Mouse (Mus musculus) erythroblast, embryonic 14.5 days (primary cell): ENCODE measurements around the gene 6430531B16Rik. TPM values are rescaled to one million over a fixed set of nuclear protein-coding genes. Genes with fewer than 3 reads are reported as not detected.

Experiments used
- H3K27me3 ChIP-seq: 2 replicates; pipeline ENCODE4 v1.6.1; 2012; ENCODE audit warnings: inconsistent platforms; ENCODE audit not compliant: control insufficient read depth
- H3K36me3 ChIP-seq: 2 replicates; pipeline ENCODE4 v1.6.1; 2012; ENCODE audit warnings: mild to moderate bottlenecking, inconsistent platforms; ENCODE audit not compliant: control insufficient read depth
- H3K4me1 ChIP-seq: 2 replicates; pipeline ENCODE4 v1.6.1; 2012; ENCODE audit warnings: inconsistent platforms; ENCODE audit not compliant: control insufficient read depth
- H3K4me3 ChIP-seq: replicated peaks from 2 replicates; pipeline ENCODE3; 2012; ENCODE audit warnings: moderate library complexity, mild to moderate bottlenecking, inconsistent platforms
- H3K9me3 ChIP-seq: 2 replicates; pipeline ENCODE4 v1.6.1; 2012; ENCODE audit warnings: low read length, inconsistent platforms, mixed read lengths; ENCODE audit not compliant: control insufficient read depth
- GATA1 ChIP-seq: IDR thresholded peaks from 2 replicates; pipeline ENCODE4 v1.6.1; 2012; ENCODE audit warnings: low read length, inconsistent platforms, mixed read lengths
- TAL1 ChIP-seq: IDR thresholded peaks from 3 replicates; pipeline ENCODE4 v1.6.1; 2012; ENCODE audit warnings: low read length, inconsistent platforms, mixed read lengths
- polyA plus RNA-seq: library from polyadenylated mRNA; stranded (reverse); fragments of >175 nt; gene quantifications from 2 replicates; pipeline ENCODE4 v1.2.3, GENCODE M21; 2012

Gene 6430531B16Rik
- polyA plus RNA-seq, 1 experiment: not detected

DNA sequence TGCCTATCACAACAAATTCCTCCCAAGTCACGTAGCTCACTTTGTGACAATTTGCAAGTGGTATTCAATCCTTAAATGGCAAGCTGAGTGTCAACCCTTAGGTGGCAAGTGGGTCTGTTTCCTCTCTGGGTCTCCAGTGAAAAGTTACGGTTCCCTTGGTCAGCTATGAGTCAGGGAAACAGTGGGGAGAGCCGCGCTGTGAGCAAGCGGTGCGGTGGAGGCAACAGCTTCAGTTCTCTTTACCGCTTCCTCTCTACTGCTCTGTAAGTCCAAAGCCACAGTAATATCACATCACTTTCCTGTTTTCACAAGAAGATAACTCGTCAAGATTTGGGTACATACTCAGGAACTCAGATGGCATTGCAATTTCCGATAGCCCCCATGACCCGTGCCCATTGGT, 4.2 kb downstream of the 6430531B16Rik start:
- Histone ChIP-seq H3K36me3 (no peaks in the 10 kb centered on the region), H3K9me3 (no peaks in the 10 kb centered on the region), H3K27me3 (no peaks in the 10 kb centered on the region; the same call in 1 of the 2 replicates), H3K4me3 (no peak overlapping the region), H3K4me1 (peaks cover 13% of the 10 kb centered on the region)
- TF ChIP-seq GATA1 (no peak), TAL1 (no peak)

DNA sequence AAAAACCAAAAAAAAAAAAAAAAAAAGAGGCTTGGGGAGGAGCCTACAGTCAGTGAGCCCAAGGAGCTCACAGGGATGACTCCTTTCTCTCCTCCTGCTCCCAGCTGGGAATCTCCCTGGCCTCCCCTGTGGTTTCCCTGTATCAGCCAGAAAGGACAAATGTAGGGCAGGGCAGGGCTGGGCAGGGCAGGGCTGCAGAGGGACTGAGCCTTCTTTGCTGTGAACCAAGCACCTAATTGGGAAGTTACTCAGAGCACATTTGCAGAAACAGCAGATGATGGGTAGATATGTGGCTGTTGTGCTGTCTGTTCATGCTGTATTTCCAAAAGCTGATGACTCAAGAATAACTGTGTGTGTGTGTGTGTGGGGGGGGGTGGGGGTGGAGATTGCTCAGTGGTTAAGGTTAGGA, 5.6 kb downstream of the 6430531B16Rik start:
- Histone ChIP-seq H3K36me3 (no peaks in the 10 kb centered on the region), H3K4me1 (peaks cover 1% of the 10 kb centered on the region; the same call in 1 of the 2 replicates), H3K27me3 (no peaks in the 10 kb centered on the region; the same call in 1 of the 2 replicates), H3K9me3 (no peaks in the 10 kb centered on the region), H3K4me3 (no peak overlapping the region)
- TF ChIP-seq GATA1 (no peak), TAL1 (no peak)

DNA sequence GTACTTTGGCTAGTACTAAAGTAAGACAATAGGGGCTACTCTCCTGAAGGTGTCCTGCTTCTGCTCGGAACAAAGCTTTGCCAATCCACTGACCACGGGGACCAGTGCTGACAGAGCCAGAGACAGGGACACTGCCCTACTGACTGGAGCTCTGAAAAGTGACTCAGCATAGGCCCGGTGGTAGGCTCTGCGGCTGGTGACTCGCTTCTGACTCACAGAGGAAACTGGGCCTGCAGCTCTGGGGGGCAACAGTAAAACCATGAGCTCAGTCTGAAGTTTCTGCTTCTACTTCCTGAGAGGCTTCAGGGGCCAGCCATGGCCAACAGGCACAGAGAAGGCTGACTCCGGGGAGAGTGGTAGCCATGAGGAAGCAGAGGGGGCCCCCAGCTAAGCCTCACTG, 7.1 kb downstream of the 6430531B16Rik start:
- no peaks in the 10 kb centered on the region for H3K27me3 ChIP-seq
- H3K4me1 ChIP-seq: no peaks in the 10 kb centered on the region
- H3K36me3 ChIP-seq: no peaks in the 10 kb centered on the region
- TF ChIP-seq GATA1 (no peak), TAL1 (no peak)
- H3K9me3 ChIP-seq: no peaks in the 10 kb centered on the region
- H3K4me3 ChIP-seq: no peak overlapping the region

DNA sequence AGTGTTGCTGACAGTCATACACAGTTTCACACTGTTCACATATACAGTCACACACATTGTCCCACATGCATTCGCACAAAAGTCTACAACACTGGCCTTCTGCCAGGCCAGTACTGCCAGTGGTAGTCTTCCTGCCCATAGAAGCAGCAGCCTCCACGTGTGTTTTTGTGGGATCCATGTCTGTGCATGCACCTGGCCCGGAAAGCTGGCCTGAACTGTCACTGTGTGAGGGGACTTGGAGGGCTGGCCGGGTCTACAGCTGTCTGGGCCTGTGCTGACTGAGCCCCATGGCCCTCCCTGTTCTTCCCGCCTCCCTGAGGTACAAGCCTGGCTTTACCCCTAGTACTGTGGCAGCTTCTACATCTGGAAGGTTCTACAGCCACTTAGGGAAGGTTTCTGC, 7.6 kb downstream of the 6430531B16Rik start:
- no peaks in the 10 kb centered on the region for H3K4me1 ChIP-seq
- no peak for TF ChIP-seq GATA1
- TF ChIP-seq TAL1: no peak
- no peaks in the 10 kb centered on the region for H3K9me3 ChIP-seq
- H3K27me3 ChIP-seq: no peaks in the 10 kb centered on the region
- no peak overlapping the region for H3K4me3 ChIP-seq
- no peaks in the 10 kb centered on the region for H3K36me3 ChIP-seq

DNA sequence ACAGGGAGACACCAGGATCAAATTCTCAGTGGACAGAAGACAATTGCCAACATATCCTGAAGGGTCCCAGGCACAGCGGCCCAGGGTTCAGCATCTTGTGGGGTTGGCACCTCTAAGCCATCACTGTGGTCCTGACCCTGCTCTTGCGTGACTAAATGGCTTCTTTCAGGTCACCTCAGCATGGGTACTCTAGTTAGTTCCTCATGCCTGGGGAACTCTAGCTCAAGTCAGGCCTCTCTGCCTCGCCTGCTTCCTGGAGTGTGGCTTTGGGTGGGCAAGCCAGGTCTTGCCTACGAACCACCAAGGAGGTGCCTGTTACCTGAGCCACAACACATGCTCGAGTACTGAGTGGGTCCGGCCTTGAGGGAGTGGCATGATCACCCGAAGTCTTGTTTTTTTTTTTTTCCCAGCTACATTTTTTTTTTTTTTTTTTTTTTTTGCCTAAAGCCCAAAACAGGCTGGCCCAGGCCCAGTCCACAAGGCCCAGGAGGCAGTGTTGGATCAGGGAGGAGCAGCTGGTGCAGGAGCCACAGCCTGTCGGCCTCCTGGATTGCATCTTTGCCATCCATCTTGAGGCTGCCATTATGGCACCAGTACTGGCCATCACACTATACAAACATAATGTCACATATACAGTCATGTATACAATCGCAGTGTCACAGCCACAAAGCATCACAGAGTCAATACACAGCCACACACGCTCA, 8.2 kb downstream of the 6430531B16Rik start:
- no peak for TF ChIP-seq GATA1
- TF ChIP-seq TAL1: no peak
- Histone ChIP-seq H3K4me3 (no peak overlapping the region), H3K36me3 (no peaks in the 10 kb centered on the region), H3K9me3 (no peaks in the 10 kb centered on the region), H3K27me3 (no peaks in the 10 kb centered on the region), H3K4me1 (no peaks in the 10 kb centered on the region)

DNA sequence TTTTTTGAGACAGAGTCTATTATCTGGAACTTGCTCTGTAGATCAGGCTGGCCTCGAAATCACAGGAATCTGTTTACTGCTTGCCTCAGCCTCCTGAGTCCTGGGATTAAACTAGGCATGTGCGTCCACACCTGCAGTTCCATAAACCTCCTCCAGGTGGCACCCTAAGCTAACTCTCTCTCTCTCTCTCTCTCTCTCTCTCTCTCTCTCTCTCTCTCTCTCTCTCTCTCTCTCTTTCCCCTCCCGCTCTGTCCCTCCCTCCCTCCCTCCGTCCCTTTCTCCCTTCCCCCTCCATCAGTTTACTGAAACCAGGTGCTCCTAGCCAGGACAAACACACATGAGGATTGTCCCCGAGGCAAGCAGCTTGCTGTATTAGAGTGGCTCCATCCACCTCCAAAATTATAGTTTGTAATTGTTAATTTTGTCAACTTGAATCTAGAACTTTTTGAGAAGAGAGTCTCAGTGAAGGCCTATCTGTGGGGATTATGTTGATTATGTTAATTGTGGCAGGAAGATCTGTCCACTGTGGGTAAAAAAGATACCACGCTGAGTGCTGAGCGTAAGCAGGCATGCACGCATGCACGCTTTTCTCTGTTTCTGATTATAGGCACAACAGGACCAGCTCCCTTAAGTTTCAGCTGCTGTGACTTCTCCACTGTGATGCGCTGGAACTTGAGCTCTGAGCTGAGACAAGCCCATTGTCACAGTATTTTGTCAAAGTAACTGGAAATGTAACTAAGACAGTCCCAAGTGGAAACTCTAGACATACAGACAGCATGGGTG, 9.0 kb downstream of the 6430531B16Rik start:
- Histone ChIP-seq H3K4me3 (no peak overlapping the region), H3K9me3 (no peaks in the 10 kb centered on the region), H3K27me3 (no peaks in the 10 kb centered on the region), H3K36me3 (no peaks in the 10 kb centered on the region), H3K4me1 (no peaks in the 10 kb centered on the region)
- TF ChIP-seq TAL1 (no peak), GATA1 (no peak)

DNA sequence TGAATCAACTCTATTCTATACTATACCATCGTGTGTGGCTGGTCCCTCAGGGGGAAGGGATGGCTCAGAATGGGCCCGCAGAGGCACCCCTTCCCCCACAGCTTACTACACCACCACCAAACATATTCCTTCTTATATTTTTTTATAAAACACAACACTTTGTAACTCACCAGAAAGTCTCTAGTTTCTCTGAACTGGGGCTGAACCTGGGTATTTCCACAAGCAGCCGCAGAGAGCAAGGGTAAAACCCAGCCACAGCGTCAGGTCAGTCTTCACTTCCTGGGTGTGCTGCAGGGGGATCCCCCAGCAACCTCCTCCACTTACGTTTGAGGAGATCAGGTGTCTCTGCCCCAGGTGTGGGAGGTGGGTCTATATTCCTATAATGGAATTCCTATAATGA, 10.1 kb downstream of the 6430531B16Rik start:
- Histone ChIP-seq H3K4me3 (no peak overlapping the region), H3K36me3 (no peaks in the 10 kb centered on the region), H3K27me3 (no peaks in the 10 kb centered on the region), H3K4me1 (no peaks in the 10 kb centered on the region), H3K9me3 (no peaks in the 10 kb centered on the region)
- no peak for TF ChIP-seq GATA1
- TF ChIP-seq TAL1: no peak

DNA sequence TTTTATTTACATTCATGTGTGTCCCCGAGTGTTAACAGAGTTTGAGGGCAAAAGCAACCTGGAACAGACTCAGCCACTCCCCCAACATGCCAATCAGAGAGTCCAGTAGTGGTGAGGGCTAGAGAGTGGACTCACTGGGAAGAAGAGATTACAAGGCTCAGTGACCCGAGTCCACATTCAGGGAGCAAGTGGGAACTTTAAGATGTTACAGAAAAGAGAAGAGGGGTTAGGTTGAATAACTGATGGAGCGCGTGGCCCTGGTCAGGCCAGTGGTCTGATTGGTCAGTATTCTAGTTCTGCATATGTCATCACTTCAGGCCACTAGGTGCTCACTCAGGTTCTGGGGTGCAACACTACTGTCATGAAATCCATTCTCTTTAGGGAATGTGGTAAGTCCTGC, 11.4 kb downstream of the 6430531B16Rik start:
- Histone ChIP-seq H3K27me3 (no peaks in the 10 kb centered on the region), H3K4me1 (no peaks in the 10 kb centered on the region), H3K9me3 (no peaks in the 10 kb centered on the region), H3K36me3 (no peaks in the 10 kb centered on the region), H3K4me3 (no peak overlapping the region)
- no peak for TF ChIP-seq TAL1
- TF ChIP-seq GATA1: no peak

DNA sequence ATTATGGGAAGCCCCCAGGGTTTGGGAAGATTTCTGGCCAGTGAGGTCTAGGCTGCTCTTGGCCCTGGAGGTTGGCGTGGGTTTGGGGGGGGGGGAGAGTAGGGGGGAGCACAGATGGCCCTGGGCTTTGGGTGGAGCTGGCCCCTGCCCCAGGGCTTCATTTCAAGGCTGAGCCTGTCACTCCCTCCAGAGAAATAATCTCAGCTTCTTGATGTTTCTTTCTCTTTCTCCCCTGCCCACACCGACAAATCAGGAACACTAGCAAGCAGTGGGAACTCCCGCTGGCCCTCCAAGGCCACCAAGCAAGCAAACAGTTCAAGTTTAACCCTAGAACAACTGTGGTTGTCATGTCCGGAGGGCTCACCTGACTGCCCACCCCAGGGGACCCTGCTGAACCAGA, 14.7 kb downstream of the 6430531B16Rik start:
- no peak for TF ChIP-seq TAL1
- no peak for TF ChIP-seq GATA1
- no peaks in the 10 kb centered on the region for H3K36me3 ChIP-seq
- peaks cover 1% of the 10 kb centered on the region; the same call in 1 of the 2 replicates for H3K27me3 ChIP-seq
- no peak overlapping the region for H3K4me3 ChIP-seq
- no peaks in the 10 kb centered on the region for H3K9me3 ChIP-seq
- H3K4me1 ChIP-seq: no peaks in the 10 kb centered on the region
